Mouse (Mus musculus): Measurements from ENCODE around the gene Etfa. TPM values are rescaled to one million over a fixed set of nuclear protein-coding genes. Genes with fewer than 3 reads are reported as not detected.

Gene Etfa
- 10 to 100 TPM; 42.6 to 45.8 TPM for total RNA-seq (2021)

DNA sequence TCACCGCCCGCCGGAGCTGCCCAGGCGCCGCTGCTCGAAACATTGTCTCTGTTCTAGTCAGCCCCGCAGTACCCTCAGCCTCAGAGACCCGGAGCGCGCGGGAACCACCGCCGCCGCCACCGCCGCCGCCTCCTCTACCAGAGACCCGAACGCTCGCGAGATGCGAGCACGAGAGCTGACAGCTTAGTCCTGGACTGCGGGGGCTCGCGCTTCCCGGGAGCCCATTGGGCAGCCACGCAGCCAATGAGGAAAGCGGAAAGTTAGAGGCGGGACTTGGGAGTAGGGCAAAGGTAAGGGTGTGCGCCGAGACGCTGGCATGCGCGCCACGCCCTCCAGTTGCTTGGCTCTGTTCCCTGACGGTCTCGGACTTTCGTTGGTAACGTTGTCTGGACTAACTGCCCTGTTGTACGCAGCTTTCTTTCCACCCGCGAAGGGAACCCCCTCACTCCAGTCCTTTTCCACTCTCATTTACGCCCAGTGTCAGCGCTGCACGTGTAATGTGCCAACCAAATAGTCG lies at the start of gene Etfa:
Etfa (minus strand) TSS at position 217 of the 517 bp plus-strand sequence.
- intact Hi-C loops (cut with DNase I), result no loop called here
- DNase-seq (ENCODE audit: low spot score in 2 of 2), result peak; percentile 94 to 96

- no peak for DNase-seq (ENCODE audit: low spot score in 2 of 2)
- intact Hi-C loops (cut with DNase I), result no loop called here
These were observed 48.9 kb upstream of the Etfa start for GRCm38 (mm10) chr9:55560960-55561359.

GRCm38 (mm10) chr9:55554986-55555385 lies 42.9 kb upstream of the Etfa start:
- intact Hi-C loops (cut with DNase I), result no loop called here
- DNase-seq (ENCODE audit: low spot score in 2 of 2), result no peak

DNA sequence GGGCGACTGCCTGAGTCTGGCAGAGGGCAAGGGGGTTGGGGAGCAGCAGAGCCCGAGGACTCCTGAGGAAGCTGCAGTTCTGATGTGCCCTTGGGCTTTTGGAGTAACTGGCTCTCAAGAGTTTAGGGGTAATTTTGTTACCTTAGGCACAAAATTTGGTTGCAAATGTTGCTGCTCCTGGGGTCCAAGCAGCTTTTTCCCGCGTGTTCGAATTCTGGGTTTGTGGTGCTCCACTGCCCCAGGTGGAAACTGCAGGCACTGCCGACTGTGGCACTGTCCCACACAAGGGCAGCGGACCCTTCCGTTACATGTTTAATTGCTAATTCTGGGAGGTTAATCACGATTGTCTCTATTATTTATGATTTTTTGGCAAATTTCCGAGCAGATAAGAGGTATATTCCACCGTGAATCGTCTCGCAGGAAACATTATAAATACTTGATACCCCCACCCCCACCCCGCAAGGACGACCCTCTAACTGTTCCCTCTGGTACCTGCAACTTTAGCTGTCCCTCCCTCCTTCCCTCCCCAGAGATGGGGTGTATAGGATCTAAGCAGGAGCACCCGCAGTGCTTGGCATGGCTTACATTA lies 37.4 kb upstream of the Etfa start:
- intact Hi-C loops (cut with DNase I), result no loop called here
- DNase-seq (ENCODE audit: low spot score in 2 of 2), result no peak

- intact Hi-C loops (cut with DNase I), result no loop called here
- no peak for DNase-seq (ENCODE audit: low spot score in 2 of 2)
These were observed 36.8 kb upstream of the Etfa start for GRCm38 (mm10) chr9:55548871-55549270.

DNA sequence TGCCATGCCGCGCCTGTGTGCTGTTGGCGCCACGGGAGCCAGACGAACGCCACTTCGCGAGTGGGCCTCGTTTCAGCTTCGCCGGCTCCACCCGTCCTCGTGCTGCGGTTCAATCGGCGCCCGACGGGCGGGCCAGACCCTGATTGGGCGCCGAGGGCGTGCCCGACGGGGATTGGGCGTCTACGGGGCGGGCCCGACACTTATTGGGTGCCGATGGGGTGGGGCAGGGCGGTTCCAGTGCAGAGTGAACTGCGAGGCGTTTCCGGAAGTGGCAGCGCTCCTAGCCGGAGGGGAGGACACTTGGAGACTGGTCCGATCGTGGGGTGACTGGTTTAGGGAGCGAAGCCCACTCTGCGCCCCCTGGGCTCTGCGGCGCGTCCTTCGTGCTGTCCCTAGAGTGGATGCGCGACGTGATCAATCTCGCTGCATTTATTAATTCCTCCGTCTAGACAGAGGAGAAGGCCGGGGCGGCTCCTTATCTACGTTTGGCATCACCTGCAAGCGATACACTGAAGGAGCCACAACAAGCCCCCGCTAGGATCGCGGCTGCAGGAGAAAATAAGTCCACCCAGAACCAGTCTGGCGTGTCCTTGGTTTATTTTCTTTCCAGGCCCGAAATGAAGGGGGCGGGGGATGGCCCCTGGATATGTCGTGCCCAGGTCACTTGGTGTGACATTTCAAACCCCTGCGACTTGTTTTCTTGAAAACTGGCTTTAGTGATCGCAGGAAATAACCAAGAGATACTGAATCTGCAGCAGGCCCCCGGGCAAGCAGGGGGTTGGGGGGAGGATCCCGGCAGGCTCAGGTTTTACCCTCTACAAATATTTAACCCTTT lies 34.4 kb upstream of the Etfa start:
- intact Hi-C loops (cut with DNase I), result no loop called here
- DNase-seq (ENCODE audit: low spot score in 2 of 2), result no peak

- intact Hi-C loops (cut with DNase I), result no loop called here
These were observed 33.6 kb upstream of the Etfa start for GRCm38 (mm10) chr9:55545556-55546175.

DNA sequence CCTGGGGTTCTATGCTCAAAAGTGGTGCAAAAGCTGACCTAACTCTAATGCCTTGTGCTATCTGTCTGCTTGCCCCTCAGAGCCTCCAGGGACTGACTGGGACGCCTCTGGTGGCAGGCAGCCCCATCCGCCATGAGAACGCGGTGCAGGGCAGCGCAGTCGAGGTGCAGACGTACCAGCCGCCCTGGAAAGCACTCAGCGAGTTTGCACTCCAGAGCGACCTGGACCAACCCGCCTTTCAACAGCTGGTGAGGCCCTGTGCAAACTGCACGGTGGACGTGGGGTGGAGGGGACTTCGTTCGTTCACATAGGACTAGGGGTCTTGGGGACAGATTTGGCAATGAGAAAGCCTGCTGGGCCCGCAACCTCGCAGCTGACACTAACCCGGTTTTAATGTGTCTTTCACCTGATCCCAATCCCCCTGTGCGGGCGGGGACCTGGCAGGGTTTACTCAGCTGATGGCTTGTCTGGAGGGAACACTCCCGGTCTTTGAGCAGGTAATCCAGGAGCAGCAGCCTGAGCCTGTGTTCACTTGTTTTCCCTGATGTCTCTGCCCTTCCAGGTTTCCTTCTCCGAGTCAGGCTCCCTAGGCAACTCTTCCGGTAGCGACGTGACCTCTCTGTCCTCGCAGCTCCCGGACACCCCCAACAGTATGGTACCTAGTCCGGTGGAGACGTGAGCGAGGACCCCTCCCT lies 33.0 kb upstream of the Etfa start:
- DNase-seq (ENCODE audit: low spot score in 2 of 2), result peak in 1 of 2 experiments; percentile 36
- intact Hi-C loops (cut with DNase I), result no loop called here

More at GRCm38 (mm10) chr9:55545556-55546175, 33.6 kb upstream of the Etfa start:
- peak in 1 of 2 experiments; percentile 8 for DNase-seq (ENCODE audit: low spot score in 2 of 2)

DNA sequence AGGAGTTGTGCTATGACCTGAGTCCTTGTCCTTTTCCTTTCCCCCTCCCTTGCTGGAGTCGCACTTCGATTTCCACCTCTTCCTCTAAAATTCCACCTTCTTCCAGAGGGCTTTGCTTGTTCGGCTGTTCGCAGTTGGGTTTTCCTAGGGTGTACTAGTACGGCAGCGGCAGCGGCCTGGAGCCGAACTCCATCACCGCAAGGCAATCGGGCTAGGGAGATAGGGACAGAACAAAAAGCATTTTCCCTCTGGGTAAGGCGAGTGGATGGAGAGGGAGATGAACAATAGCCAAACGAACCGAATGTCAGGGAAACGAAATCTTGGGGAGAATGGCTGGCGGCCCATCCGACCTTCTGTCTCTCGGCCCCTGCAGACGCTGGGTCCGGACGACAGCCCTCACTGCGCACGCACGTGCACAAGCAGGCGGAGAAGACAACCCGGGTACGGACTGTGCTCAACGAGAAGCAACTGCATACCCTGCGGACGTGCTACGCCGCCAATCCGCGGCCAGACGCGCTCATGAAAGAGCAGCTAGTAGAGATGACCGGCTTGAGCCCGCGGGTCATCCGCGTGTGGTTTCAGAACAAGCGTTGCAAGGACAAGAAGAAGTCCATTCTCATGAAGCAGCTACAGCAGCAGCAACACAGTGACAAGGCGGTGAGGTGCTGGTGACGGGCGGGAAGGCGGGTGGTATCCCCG lies 31.8 kb upstream of the Etfa start:
- intact Hi-C loops (cut with DNase I), result no loop called here
- DNase-seq (ENCODE audit: low spot score in 2 of 2), result peak; percentile 46 to 50

GRCm38 (mm10) chr9:55543336-55543702 lies 31.3 kb upstream of the Etfa start:
- DNase-seq (ENCODE audit: low spot score in 2 of 2), result peak in 1 of 2 experiments; percentile 24
- intact Hi-C loops (cut with DNase I), result no loop called here

DNA sequence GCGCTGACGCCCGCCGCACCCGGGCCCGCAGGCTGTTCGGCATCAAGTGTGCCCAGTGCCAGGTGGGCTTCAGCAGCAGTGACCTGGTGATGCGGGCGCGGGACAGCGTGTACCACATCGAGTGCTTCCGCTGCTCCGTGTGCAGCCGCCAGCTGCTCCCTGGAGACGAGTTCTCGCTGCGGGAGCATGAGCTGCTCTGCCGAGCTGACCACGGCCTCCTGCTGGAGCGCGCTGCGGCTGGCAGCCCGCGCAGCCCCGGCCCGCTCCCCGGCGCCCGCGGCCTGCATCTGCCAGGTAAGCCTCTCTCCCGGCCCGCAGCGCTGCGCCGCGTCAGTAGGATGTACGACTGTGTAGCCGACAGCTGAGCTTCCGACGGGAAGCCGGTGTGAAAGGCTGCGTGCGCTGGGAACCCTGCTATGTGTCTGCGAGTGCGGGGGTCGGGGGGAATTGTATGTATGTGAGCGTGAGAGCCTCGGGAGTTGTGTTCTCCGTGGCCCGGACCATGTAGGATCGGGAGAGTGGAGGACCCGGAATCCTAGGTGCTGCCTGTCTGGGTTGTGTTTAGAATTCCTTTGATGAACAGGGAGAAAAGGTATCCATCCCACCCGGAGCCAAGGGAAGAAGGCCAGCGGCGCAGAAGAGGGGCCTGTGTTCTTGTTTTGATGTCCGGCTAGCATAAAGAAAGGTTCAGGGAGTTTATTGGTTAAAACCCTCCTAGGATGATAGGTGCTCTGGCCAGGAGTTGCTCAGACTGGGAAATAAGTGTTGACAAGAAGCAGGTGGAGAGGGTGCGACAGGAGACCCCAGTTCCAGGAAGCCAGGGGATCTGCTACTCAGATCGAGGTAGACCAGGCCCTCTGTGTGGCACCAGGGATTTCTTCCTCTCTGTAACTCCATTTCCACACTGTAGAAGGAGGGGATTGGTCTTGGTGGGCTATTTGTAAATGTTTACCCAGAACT lies 30.6 kb upstream of the Etfa start:
- intact Hi-C loops (cut with DNase I), result no loop called here
- no peak for DNase-seq (ENCODE audit: low spot score in 2 of 2)

DNA sequence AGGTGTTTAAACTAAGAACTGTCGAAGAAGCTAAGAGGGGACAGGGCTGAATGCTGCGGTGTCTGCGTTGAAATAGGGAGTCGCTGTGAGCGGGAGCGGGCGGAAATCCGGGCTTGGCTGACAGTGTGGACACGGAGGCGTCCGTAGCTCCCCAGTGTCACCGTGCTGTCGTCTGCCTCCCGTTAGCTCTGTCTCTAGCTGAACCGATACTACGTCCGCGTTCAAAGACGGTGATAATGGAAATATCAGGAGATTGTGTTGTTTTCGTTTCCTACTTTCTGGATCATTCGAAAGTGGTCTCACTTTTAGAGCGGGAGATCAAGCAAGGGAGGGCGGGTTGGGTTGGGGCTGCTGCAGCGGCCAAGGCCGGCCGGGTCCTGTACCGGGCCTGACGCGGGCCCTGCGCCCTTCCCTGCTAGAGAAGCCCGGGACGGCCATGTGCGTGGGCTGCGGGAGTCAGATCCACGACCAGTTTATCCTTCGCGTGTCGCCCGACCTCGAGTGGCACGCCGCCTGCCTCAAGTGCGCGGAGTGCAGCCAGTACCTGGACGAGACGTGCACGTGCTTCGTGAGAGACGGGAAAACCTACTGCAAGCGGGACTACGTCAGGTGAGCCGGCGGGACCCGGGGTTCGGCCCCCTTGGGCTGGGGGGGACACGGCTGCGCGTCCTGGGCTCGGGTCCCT lies 29.8 kb upstream of the Etfa start:
- DNase-seq (ENCODE audit: low spot score in 2 of 2), result peak in 1 of 2 experiments; percentile 13
- intact Hi-C loops (cut with DNase I), result no loop called here

DNA sequence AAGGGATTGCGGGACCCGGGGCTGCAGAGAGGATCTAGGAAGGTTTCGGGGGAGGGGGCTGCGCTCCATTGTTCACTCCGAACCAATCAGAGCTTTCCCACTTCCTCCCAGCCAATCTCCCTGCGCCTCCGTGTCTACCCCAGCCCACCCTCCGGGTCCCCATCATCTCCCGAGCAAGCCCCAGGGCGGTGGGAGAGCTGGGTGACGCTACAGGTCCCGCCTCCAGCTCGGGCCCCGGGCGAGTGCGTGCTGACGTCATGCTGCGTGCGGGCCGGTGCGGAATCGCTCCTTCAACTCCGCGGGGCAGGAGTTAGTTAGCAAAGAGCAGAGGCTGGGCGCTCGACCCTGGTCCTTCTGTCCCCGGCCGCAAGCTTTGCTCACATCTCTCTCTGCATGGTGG lies 28.8 kb upstream of the Etfa start:
- intact Hi-C loops (cut with DNase I), result no loop called here
- no peak for DNase-seq (ENCODE audit: low spot score in 2 of 2)

GRCm38 (mm10) chr9:55540391-55540770 lies 28.3 kb upstream of the Etfa start:
- intact Hi-C loops (cut with DNase I), result no loop called here
- no peak for DNase-seq (ENCODE audit: low spot score in 2 of 2)

DNA sequence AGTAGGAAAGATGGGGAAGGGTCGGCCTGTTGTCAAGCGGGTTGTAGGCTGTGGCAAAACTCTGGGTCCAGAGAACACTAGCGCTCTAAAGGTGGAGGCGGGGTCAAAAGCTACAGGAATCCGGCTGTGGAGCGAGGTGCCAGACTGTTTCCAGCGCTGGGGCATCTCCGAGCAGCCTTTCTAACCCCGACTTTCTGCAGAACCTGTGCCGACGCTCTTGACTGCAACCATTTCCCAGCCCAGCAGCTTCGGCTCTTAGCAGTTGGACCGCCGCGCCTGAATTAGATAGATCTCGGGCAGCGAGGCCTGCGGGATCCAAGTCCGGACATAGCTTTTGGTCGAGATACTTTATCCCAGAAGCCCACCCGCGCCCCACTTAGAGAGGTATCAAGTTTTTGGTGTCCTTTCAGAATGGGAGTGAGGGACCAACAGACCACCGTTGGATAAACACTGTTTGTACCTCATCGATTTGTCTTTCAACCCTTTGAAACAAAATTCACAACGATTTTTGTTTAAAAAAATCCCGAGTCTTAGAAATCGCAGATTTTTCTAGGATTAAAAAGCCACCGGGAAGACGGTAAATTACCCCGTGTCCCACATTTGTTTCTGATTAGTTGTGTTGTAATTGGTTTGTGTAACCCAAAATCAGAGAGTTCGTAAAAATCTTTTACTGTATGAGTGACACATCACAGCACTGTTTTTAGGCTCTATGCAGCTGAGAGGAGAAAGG lies 27.8 kb upstream of the Etfa start:
- intact Hi-C loops (cut with DNase I), result loop anchor here (10.0 kb wide), 1 partner anchor 215 kb away; the partner anchor contains the start of genes Nrg4 and Tmem266

DNA sequence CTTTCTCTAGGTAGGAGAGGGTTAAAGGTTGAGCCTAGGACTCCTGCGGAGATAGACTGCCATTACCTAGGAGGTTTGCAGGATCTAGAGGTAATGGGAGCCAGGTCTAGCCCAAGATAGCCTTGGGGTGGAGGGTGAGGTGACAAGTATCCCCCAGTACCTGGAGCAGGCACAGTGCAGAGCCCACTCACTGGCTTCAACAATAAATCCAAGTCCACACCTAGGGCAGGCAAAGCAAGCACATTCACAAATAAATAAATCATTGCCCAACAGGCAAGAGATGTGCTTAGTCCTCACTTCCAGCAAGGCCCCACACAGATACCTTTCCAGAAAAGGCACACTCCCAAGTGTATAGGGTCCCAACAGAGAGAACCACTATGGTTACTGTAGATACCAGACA lies 27.0 kb upstream of the Etfa start:
- intact Hi-C loops (cut with DNase I), result loop anchor here (10.0 kb wide), 1 partner anchor 214 kb away; the partner anchor contains the start of genes Nrg4 and Tmem266
- DNase-seq (ENCODE audit: low spot score in 2 of 2), result no peak

More for the DNA sequence above, 27.8 kb upstream of the Etfa start:
- peak in 1 of 2 experiments; percentile 11 for DNase-seq (ENCODE audit: low spot score in 2 of 2)

- no peak for DNase-seq (ENCODE audit: low spot score in 2 of 2)
- intact Hi-C loops (cut with DNase I), result loop anchor here (10.0 kb wide), 1 partner anchor 214 kb away; the partner anchor contains the start of genes Nrg4 and Tmem266
These were observed 26.3 kb upstream of the Etfa start, which contains the start of gene Isl2 for GRCm38 (mm10) chr9:55538377-55538776. Gene Isl2, plus strand, starts transcription at chr9:55538672.

Data from left cerebral cortex, postnatal 25 days (tissue).